ENCODE assay signal across 29 mouse cellular contexts in the genomic region with DNA sequence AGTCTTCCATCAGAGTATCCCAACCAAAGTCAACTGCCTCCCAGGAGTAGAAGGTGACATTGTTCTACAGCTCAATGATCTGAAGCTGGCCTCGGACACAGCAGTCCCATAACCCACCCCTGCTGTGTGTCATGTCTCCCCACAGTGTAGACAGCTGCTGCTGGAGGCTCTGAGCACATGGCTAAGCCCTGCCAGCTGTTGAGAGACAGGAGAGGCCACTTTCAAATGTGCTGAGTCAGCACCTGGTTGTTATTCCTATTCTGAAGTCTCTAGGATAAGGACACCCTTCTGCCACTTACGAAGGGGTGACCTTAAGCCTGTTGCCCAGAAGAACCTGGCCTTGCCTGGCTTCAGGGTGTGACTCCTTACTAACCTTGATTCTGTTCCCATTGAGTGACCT. TPM values are rescaled to one million over a fixed set of nuclear protein-coding genes. Genes with fewer than 3 reads are reported as not detected.
"Had no signal": no experiment of that assay in that cellular context is flagged by ENCODE, and none has a peak within 500 bp of the region (broad histone marks: within the 10 kb centered on the region; RNA-seq: fewer than 3 reads in every experiment).

No protein-coding gene starts in this region.

- H3K4me2 ChIP-seq: heart, embryonic 12.5 days; hindbrain, embryonic 12.5 days; hindbrain, embryonic 14.5 days; intestine, embryonic 15.5 days; kidney, embryonic 15.5 days; limb, embryonic 13.5 days; liver, embryonic 11.5 days; liver, embryonic 13.5 days; liver, embryonic 15.5 days had no signal

- DNase-seq: gastrocnemius, postnatal 10 days; gastrocnemius, postnatal 25 days; heart, adult 18-20 months; heart, postnatal 10 days; heart, postnatal 4 days; kidney, adult 18-20 months; kidney, adult 8-10 months; kidney, postnatal 14 days; kidney, postnatal 36 days; layer of hippocampus, adult 9-11 months; layer of hippocampus, postnatal 36 days; liver; liver, embryonic 13.5 days had no signal

- H3K4me1 ChIP-seq: intestine, embryonic 15.5 days; liver, embryonic 15.5 days had no signal

- H3K36me3 ChIP-seq: heart, embryonic 10.5 days; heart, embryonic 12.5 days; hindbrain, embryonic 10.5 days; hindbrain, embryonic 12.5 days; intestine, embryonic 15.5 days; kidney, embryonic 15.5 days; limb, embryonic 13.5 days; liver, embryonic 13.5 days; liver, embryonic 15.5 days had no signal

- ATAC-seq: hindbrain, embryonic 16.5 days; inflammation-experienced regulatory T-cells, adult 6 months; intestine, embryonic 15.5 days; intestine, postnatal 0 days had no signal

- H3K27ac ChIP-seq: heart, embryonic 10.5 days; hindbrain, embryonic 10.5 days; hindbrain, embryonic 12.5 days; hindbrain, embryonic 14.5 days; intestine, embryonic 15.5 days; kidney, embryonic 15.5 days; kidney, postnatal 0 days; left cerebral cortex, adult 2 months; limb, embryonic 13.5 days; liver, embryonic 13.5 days; liver, embryonic 15.5 days had no signal

- H3K4me3 ChIP-seq: heart, embryonic 10.5 days; heart, embryonic 12.5 days; hindbrain, embryonic 10.5 days; hindbrain, embryonic 12.5 days; intestine, embryonic 15.5 days; kidney, embryonic 15.5 days; left cerebral cortex, adult 2 months; limb, embryonic 13.5 days; liver, embryonic 13.5 days; liver, embryonic 15.5 days had no signal

- H3K27me3 ChIP-seq: hindbrain, embryonic 12.5 days; intestine, embryonic 15.5 days; kidney, embryonic 15.5 days; limb, embryonic 13.5 days; liver, embryonic 15.5 days had no signal

- H3K9ac ChIP-seq: heart, embryonic 12.5 days; hindbrain, embryonic 12.5 days; hindbrain, embryonic 14.5 days; intestine, embryonic 15.5 days; kidney, embryonic 15.5 days; limb, embryonic 13.5 days; liver, embryonic 13.5 days; liver, embryonic 15.5 days had no signal

- H3K9me3 ChIP-seq: heart, embryonic 10.5 days; heart, embryonic 12.5 days; hindbrain, embryonic 10.5 days; hindbrain, embryonic 12.5 days; intestine, embryonic 15.5 days; kidney, embryonic 15.5 days; limb, embryonic 13.5 days; liver, embryonic 13.5 days; liver, embryonic 15.5 days had no signal

RNA-seq across cellular contexts. Expression of a gene that starts 14.5 kb away (rescaled TPM):
- total RNA-seq: granulocyte monocyte progenitor cell, adult 5-6 weeks had no signal
- polyA plus RNA-seq: inflammation-experienced regulatory T-cells, adult 6 months had no signal
